Comparison of ENCODE assay signal across 8 mouse cellular contexts in genomic region chr3:97185098-97185860, GRCm38 (mm10). TPM values are rescaled to one million over a fixed set of nuclear protein-coding genes. Genes with fewer than 3 reads are reported as not detected.
DNase-seq lines count a peak whose midpoint lies in the region; ATAC-seq lines count a peak whose summit lies in the region.

No protein-coding gene starts in this region.

- H3K4me3 ChIP-seq in midbrain, embryonic 16.5 days (ENCODE audit: low read depth, low read length), result no peak overlapping the region

- H3K27ac ChIP-seq in midbrain, embryonic 16.5 days (ENCODE audit: low read length), result no peak overlapping the region

- H3K4me1 ChIP-seq in midbrain, embryonic 16.5 days (ENCODE audit: control insufficient read depth, insufficient read depth, low read length), result peaks cover 5% of the 10 kb centered on the region; the same call in 1 of the 2 replicates

- no peak overlapping the region for H3K4me2 ChIP-seq in midbrain, embryonic 16.5 days (ENCODE audit: low read length)

- H3K9me3 ChIP-seq in midbrain, embryonic 16.5 days (replicated peaks; ENCODE audit: control insufficient read depth, low read length, poor library complexity, severe bottlenecking), result no peaks in the 10 kb centered on the region

- H3K36me3 ChIP-seq in midbrain, embryonic 16.5 days (ENCODE audit: control insufficient read depth, insufficient read depth, low read length), result no peaks in the 10 kb centered on the region

- 43% methylated on average over 10 of the region's 10 CpGs for WGBS in midbrain, embryonic 16.5 days

- ATAC-seq in midbrain, embryonic 16.5 days, result peak; percentile 46; the same call in 1 of the 2 replicates

- H3K27me3 ChIP-seq in midbrain, embryonic 16.5 days (ENCODE audit: control insufficient read depth, insufficient read depth, low read depth, low read length), result no peaks in the 10 kb centered on the region

- DNase-seq in A20 (ENCODE audit: low read depth, low spot score), result peak; percentile 61
- peak; percentile 42 for DNase-seq in Muller cell, postnatal 12 days (ENCODE audit: inconsistent ontology term)
- DNase-seq in cerebellum, adult 8-10 months, result peak; percentile 57
- peak; percentile 33 to 66 for DNase-seq in frontal cortex, postnatal 14 days (ENCODE audit: low spot score in 2 of 2)
- peak; percentile 78 for DNase-seq in kidney, adult 18-20 months
- DNase-seq in left cerebral cortex, postnatal 36 days (ENCODE audit: low spot score in 2 of 2), result peak; percentile 49 to 59
- DNase-seq in thymus, postnatal 10 days (ENCODE audit: low spot score in 2 of 2), result peak; percentile 34 to 64

- H3K9ac ChIP-seq in midbrain, embryonic 16.5 days (ENCODE audit: low read depth, low read length), result no peak overlapping the region

- intact Hi-C loops in left cerebral cortex, postnatal 36 days (cut with DNase I), result loop anchor here (1.0 to 10.0 kb wide), 4 partner anchors 100 to 400 kb away; no protein-coding TSS in a partner anchor

RNA-seq across cellular contexts. Expression of gene Acp6, which starts 26.7 kb away (rescaled TPM):
- total RNA-seq in left cerebral cortex, postnatal 36 days (2021), result 10 to 100 TPM; 19.4 to 32.4 TPM
- polyA plus RNA-seq in midbrain, embryonic 16.5 days (2015; fragmentation: Nextera tagmentation; extraction: Ambion mirVana), result 17.9 and 24.8 TPM in 2 replicates
